Mouse (Mus musculus): Measurements from ENCODE around the gene Nudt6. TPM values are rescaled to one million over a fixed set of nuclear protein-coding genes. Genes with fewer than 3 reads are reported as not detected.

Gene Nudt6
- polyA plus RNA-seq, 1 experiment from 2014 or later: 4.6 TPM

- ATAC-seq (ENCODE audit: insufficient read depth): no peak
- Histone ChIP-seq H3K9me3 (ENCODE audit: low read depth, low read length) (no peaks in the 10 kb centered on the region), H3K9ac (no peak overlapping the region), H3K4me1 (ENCODE audit: insufficient read depth) (peaks cover 4% of the 10 kb centered on the region; the same call in 1 of the 2 replicates), H3K4me3 (ENCODE audit: low read depth, low read length) (no peak overlapping the region), H3K27me3 (ENCODE audit: insufficient read depth, low read length) (no peaks in the 10 kb centered on the region), H3K4me2 (no peak overlapping the region), H3K36me3 (ENCODE audit: insufficient read depth) (no peaks in the 10 kb centered on the region), H3K27ac (ENCODE audit: low read depth) (no peak overlapping the region)
- no peak for DNase-seq
- 81% methylated on average over 11 of the region's 11 CpGs for WGBS
- TF ChIP-seq CTCF (IDR thresholded peaks at IDR 0.05; ENCODE audit: low read depth): no peak
Measured at GRCm38 (mm10) chr3:37373712-37374111, 46.3 kb downstream of the Nudt6 start.

GRCm38 (mm10) chr3:37370407-37370806 lies 49.6 kb downstream of the Nudt6 start:
- no peak for DNase-seq
- no peaks in the 10 kb centered on the region for H3K27me3 ChIP-seq (ENCODE audit: insufficient read depth, low read length)
- ATAC-seq (ENCODE audit: insufficient read depth): no peak
- TF ChIP-seq CTCF (IDR thresholded peaks at IDR 0.05; ENCODE audit: low read depth): no peak
- no peak overlapping the region for H3K4me2 ChIP-seq
- H3K9me3 ChIP-seq (ENCODE audit: low read depth, low read length): no peaks in the 10 kb centered on the region
- peaks cover 6% of the 10 kb centered on the region; the same call in 1 of the 2 replicates for H3K4me1 ChIP-seq (ENCODE audit: insufficient read depth)
- H3K4me3 ChIP-seq (ENCODE audit: low read depth, low read length): no peak overlapping the region
- no peaks in the 10 kb centered on the region for H3K36me3 ChIP-seq (ENCODE audit: insufficient read depth)
- H3K27ac ChIP-seq (ENCODE audit: low read depth): no peak overlapping the region
- H3K9ac ChIP-seq: no peak overlapping the region
- WGBS: 50% methylated on average over 4 of the region's 4 CpGs

GRCm38 (mm10) chr3:37366381-37367053 lies 53.5 kb downstream of the Nudt6 start:
- DNase-seq (no peak), ATAC-seq (ENCODE audit: insufficient read depth) (peak; percentile 79)
- Histone ChIP-seq H3K4me1 (ENCODE audit: insufficient read depth) (peaks cover 6% of the 10 kb centered on the region; the same call in 1 of the 2 replicates), H3K4me3 (ENCODE audit: low read depth, low read length) (no peak overlapping the region), H3K4me2 (no peak overlapping the region), H3K36me3 (ENCODE audit: insufficient read depth) (no peaks in the 10 kb centered on the region), H3K9me3 (ENCODE audit: low read depth, low read length) (no peaks in the 10 kb centered on the region), H3K27ac (ENCODE audit: low read depth) (peak overlapping the region; percentile 72), H3K9ac (no peak overlapping the region), H3K27me3 (ENCODE audit: insufficient read depth, low read length) (no peaks in the 10 kb centered on the region)
- WGBS: 32% methylated on average over 4 of the region's 4 CpGs
- no peak for TF ChIP-seq CTCF (IDR thresholded peaks at IDR 0.05; ENCODE audit: low read depth)

- WGBS: 32% methylated on average over 3 of the region's 3 CpGs
- Histone ChIP-seq H3K4me1 (ENCODE audit: insufficient read depth) (peaks cover 6% of the 10 kb centered on the region; the same call in 1 of the 2 replicates), H3K36me3 (ENCODE audit: insufficient read depth) (no peaks in the 10 kb centered on the region), H3K27ac (ENCODE audit: low read depth) (peak overlapping the region; percentile 72), H3K4me2 (no peak overlapping the region), H3K4me3 (ENCODE audit: low read depth, low read length) (no peak overlapping the region), H3K27me3 (ENCODE audit: insufficient read depth, low read length) (no peaks in the 10 kb centered on the region), H3K9me3 (ENCODE audit: low read depth, low read length) (no peaks in the 10 kb centered on the region), H3K9ac (no peak overlapping the region)
- ATAC-seq (ENCODE audit: insufficient read depth) (peak; percentile 92), DNase-seq (peak; percentile 91)
- TF ChIP-seq CTCF (IDR thresholded peaks at IDR 0.05; ENCODE audit: low read depth): no peak
Measured at GRCm38 (mm10) chr3:37365976-37366375, 54.0 kb downstream of the Nudt6 start.

- ATAC-seq (ENCODE audit: insufficient read depth): no peak
- no peaks in the 10 kb centered on the region for H3K27me3 ChIP-seq (ENCODE audit: insufficient read depth, low read length)
- DNase-seq: no peak
- no peak for TF ChIP-seq CTCF (IDR thresholded peaks at IDR 0.05; ENCODE audit: low read depth)
- no peak overlapping the region for H3K4me3 ChIP-seq (ENCODE audit: low read depth, low read length)
- 80% methylated on average over 4 of the region's 4 CpGs for WGBS
- H3K9me3 ChIP-seq (ENCODE audit: low read depth, low read length): no peaks in the 10 kb centered on the region
- H3K4me1 ChIP-seq (ENCODE audit: insufficient read depth): peaks cover 6% of the 10 kb centered on the region; the same call in 1 of the 2 replicates
- no peak overlapping the region for H3K27ac ChIP-seq (ENCODE audit: low read depth)
- H3K36me3 ChIP-seq (ENCODE audit: insufficient read depth): no peaks in the 10 kb centered on the region
- H3K4me2 ChIP-seq: no peak overlapping the region
- H3K9ac ChIP-seq: no peak overlapping the region
Measured at GRCm38 (mm10) chr3:37365144-37365543, 54.9 kb downstream of the Nudt6 start.

- Histone ChIP-seq H3K9ac (no peak overlapping the region), H3K9me3 (ENCODE audit: low read depth, low read length) (no peaks in the 10 kb centered on the region), H3K36me3 (ENCODE audit: insufficient read depth) (no peaks in the 10 kb centered on the region), H3K4me1 (ENCODE audit: insufficient read depth) (no peaks in the 10 kb centered on the region), H3K4me2 (no peak overlapping the region), H3K4me3 (ENCODE audit: low read depth, low read length) (no peak overlapping the region), H3K27me3 (ENCODE audit: insufficient read depth, low read length) (no peaks in the 10 kb centered on the region), H3K27ac (ENCODE audit: low read depth) (no peak overlapping the region)
- ATAC-seq (ENCODE audit: insufficient read depth): no peak
- TF ChIP-seq CTCF (IDR thresholded peaks at IDR 0.05; ENCODE audit: low read depth): no peak
- DNase-seq: peak; percentile 52
- WGBS: 59% methylated on average over 9 of the region's 9 CpGs
Measured at GRCm38 (mm10) chr3:37360729-37361128, 59.3 kb downstream of the Nudt6 start.

Other genes with a start within 250 kb of the Nudt6 start
- not detected in 2 replicates for gene Il21, start 187.6 kb downstream of the Nudt6 start, polyA plus RNA-seq (2014; fragmentation: Nextera tagmentation; extraction: Ambion mirVana)
- 8.6 and 10.8 TPM in 2 replicates for gene Bbs12, start 107.7 kb downstream of the Nudt6 start, polyA plus RNA-seq (2014; fragmentation: Nextera tagmentation; extraction: Ambion mirVana)
- 2.6 TPM in 2 replicates for gene Cetn4, start 107.5 kb downstream of the Nudt6 start, polyA plus RNA-seq (2014; fragmentation: Nextera tagmentation; extraction: Ambion mirVana)
- 2.9 and 4.1 TPM in 2 replicates for gene Fgf2, start 71.9 kb downstream of the Nudt6 start, polyA plus RNA-seq (2014; fragmentation: Nextera tagmentation; extraction: Ambion mirVana)
- 36.9 and 42.0 TPM in 2 replicates for gene Spata5, start 315 bp downstream of the Nudt6 start, polyA plus RNA-seq (2014; fragmentation: Nextera tagmentation; extraction: Ambion mirVana)
- gene Spry1, start 219.7 kb upstream of the Nudt6 start, polyA plus RNA-seq (2014; fragmentation: Nextera tagmentation; extraction: Ambion mirVana): 15.6 and 17.8 TPM in 2 replicates